Mouse (Mus musculus): ENCODE measurements at regions not wholly inside any gene's neighbourhood (a gene's known extent, or its start where the extent isn't known, plus 50 kb on each side); places are given as distances from the start of the nearest gene placed in this dataset.

DNA sequence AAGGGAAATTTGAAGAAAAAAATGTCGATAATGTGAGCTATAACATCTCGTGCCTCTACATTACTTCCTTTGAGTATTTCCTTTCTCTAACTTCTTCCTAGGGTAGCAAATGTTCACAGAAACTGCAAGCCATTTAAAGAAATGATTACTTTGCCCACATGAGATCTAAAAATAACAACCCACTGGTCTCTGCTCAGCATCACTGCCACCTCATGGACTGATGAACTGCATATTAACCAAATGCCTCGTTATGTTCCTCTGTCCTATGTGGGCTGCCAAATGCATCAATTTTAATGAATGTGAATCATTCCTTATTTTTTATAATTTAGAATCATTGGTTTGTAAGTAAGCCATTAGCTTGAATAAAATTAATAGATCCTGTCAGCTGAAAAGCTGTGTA lies 590.0 kb upstream of the Nr3c2 start:
- Histone ChIP-seq H3K9me3 (ENCODE audit: control insufficient read depth, low read length) (no peaks in the 10 kb centered on the region), H3K4me3 (ENCODE audit: low read depth, low read length) (no peak overlapping the region), H3K27me3 (ENCODE audit: control insufficient read depth, insufficient read depth, low read length) (no peaks in the 10 kb centered on the region), H3K9ac (ENCODE audit: low read length) (no peak overlapping the region), H3K4me2 (replicated peaks; ENCODE audit: low read depth) (no peak overlapping the region), H3K27ac (replicated peaks) (no peak overlapping the region), H3K4me1 (replicated peaks; ENCODE audit: control insufficient read depth, insufficient read depth) (no peaks in the 10 kb centered on the region), H3K36me3 (ENCODE audit: control insufficient read depth, insufficient read depth, low read length) (no peaks in the 10 kb centered on the region)
- 66% methylated on average over 3 of the region's 3 CpGs for WGBS
- DNase-seq (ENCODE audit: low spot score): no peak
- TF ChIP-seq EP300 (optimal IDR thresholded peaks at IDR 0.05) (no peak), CTCF (IDR thresholded peaks at IDR 0.05; ENCODE audit: low read depth) (no peak)
- ATAC-seq (ENCODE audit: low FRiP score, low TSS enrichment): no peak

DNA sequence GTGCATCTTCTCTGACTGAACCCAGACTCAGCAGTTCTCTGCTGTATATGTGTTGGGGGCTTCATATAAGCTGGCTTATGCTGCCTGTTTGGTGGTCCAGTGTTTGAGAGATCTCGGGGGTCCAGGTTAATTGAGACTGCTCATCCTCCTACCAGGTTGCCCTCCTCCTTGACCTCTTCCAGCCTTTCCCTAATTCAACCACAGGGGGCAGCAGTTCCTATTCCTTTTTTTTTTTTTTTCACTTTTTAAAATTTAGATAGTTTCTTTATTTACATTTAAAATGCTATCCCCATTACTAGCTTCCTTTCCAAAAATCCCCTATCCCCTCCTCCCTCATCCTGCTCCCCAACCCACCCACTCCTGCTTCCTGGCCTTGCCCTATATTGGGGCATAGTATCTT lies 570.7 kb upstream of the Nr3c2 start:
- Histone ChIP-seq H3K27ac (replicated peaks) (no peak overlapping the region), H3K4me3 (ENCODE audit: low read depth, low read length) (no peak overlapping the region), H3K36me3 (ENCODE audit: control insufficient read depth, insufficient read depth, low read length) (no peaks in the 10 kb centered on the region), H3K4me1 (replicated peaks; ENCODE audit: control insufficient read depth, insufficient read depth) (no peaks in the 10 kb centered on the region), H3K9ac (ENCODE audit: low read length) (no peak overlapping the region), H3K4me2 (replicated peaks; ENCODE audit: low read depth) (no peak overlapping the region), H3K27me3 (ENCODE audit: control insufficient read depth, insufficient read depth, low read length) (no peaks in the 10 kb centered on the region), H3K9me3 (ENCODE audit: control insufficient read depth, low read length) (no peaks in the 10 kb centered on the region)
- TF ChIP-seq EP300 (optimal IDR thresholded peaks at IDR 0.05): no peak
- TF ChIP-seq CTCF (IDR thresholded peaks at IDR 0.05; ENCODE audit: low read depth): peak; percentile 23
- DNase-seq (ENCODE audit: low spot score) (no peak), ATAC-seq (ENCODE audit: low FRiP score, low TSS enrichment) (no peak)
- 54% methylated on average over 1 of the region's 1 CpGs for WGBS

DNA sequence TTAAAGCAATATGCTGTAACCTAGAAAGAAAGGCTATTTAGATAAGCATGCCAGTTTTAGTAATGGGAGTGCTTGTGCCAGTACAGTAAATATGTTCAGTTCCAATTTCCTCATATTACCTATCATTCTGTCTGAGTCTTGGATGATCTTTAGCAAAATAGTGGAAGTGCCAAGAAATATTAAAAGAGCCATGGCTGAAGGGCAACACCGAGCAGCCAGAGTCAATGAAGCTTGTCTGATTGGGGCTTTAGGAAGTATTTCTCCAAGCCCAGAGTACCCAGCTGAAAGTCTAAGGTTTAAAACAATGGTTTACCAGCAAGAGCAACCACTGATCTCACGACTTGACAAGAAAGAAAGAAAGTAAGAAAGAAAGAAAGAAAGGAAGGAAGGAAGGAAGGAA lies 556.2 kb upstream of the Nr3c2 start:
- no peak for TF ChIP-seq EP300 (optimal IDR thresholded peaks at IDR 0.05)

DNA sequence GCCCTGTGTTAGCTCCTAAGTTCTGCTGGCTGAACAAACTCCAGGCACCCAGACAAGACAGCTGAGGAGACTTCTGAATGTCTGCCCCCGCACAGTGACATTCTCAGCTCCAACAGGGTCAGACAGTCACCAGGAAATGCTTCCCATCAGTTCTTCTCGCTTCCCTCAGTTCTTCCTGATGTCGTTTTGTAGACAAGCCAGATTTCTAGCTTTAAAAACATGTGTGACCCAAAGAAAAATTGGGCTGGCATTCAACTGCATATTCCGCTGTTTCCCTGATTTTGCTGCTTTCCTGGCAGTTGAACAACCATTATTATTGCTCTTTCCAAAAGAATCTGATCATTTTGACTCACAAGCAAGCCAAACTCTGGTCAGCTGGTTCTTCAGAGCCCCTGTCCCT lies 553.1 kb upstream of the Nr3c2 start:
- no peaks in the 10 kb centered on the region for H3K9me3 ChIP-seq (ENCODE audit: control insufficient read depth, low read length)
- H3K4me2 ChIP-seq (replicated peaks; ENCODE audit: low read depth): no peak overlapping the region
- no peaks in the 10 kb centered on the region for H3K4me1 ChIP-seq (replicated peaks; ENCODE audit: control insufficient read depth, insufficient read depth)
- H3K27ac ChIP-seq (replicated peaks): no peak overlapping the region
- ATAC-seq (ENCODE audit: low FRiP score, low TSS enrichment) (no peak), DNase-seq (ENCODE audit: low spot score) (no peak)
- H3K27me3 ChIP-seq (ENCODE audit: control insufficient read depth, insufficient read depth, low read length): no peaks in the 10 kb centered on the region
- no peak overlapping the region for H3K4me3 ChIP-seq (ENCODE audit: low read depth, low read length)
- H3K9ac ChIP-seq (ENCODE audit: low read length): no peak overlapping the region
- H3K36me3 ChIP-seq (ENCODE audit: control insufficient read depth, insufficient read depth, low read length): no peaks in the 10 kb centered on the region
- TF ChIP-seq CTCF (IDR thresholded peaks at IDR 0.05; ENCODE audit: low read depth): no peak
- no peak for TF ChIP-seq EP300 (optimal IDR thresholded peaks at IDR 0.05)
- WGBS: 57% methylated on average over 4 of the region's 4 CpGs

More for the DNA sequence above, 556.2 kb upstream of the Nr3c2 start:
- Histone ChIP-seq H3K9me3 (ENCODE audit: control insufficient read depth, low read length) (no peaks in the 10 kb centered on the region), H3K27ac (replicated peaks) (no peak overlapping the region), H3K4me3 (ENCODE audit: low read depth, low read length) (no peak overlapping the region), H3K9ac (ENCODE audit: low read length) (no peak overlapping the region), H3K27me3 (ENCODE audit: control insufficient read depth, insufficient read depth, low read length) (no peaks in the 10 kb centered on the region), H3K36me3 (ENCODE audit: control insufficient read depth, insufficient read depth, low read length) (no peaks in the 10 kb centered on the region), H3K4me2 (replicated peaks; ENCODE audit: low read depth) (no peak overlapping the region), H3K4me1 (replicated peaks; ENCODE audit: control insufficient read depth, insufficient read depth) (no peaks in the 10 kb centered on the region)
- 62% methylated on average over 2 of the region's 2 CpGs for WGBS
- DNase-seq (ENCODE audit: low spot score) (no peak), ATAC-seq (ENCODE audit: low FRiP score, low TSS enrichment) (no peak)

DNA sequence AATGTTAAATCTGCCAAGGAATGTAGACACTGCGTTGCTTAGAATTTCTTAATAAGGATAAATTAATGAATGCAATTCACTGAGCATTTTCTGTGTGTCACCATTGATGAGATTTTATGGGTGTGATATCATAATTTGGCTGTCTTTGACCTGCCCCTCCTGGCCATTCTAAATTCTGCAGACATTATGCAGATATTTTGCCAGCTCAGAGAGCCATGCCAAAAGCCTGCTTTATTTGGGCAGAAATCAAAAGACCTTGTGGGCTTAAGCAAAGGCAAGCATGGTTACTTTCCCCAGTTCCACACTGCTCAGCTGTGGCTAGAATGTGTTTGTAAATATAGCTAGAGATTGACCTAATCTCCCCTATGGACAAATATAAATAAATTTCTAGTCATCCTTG lies 552.4 kb upstream of the Nr3c2 start:
- no peaks in the 10 kb centered on the region for H3K9me3 ChIP-seq (ENCODE audit: control insufficient read depth, low read length)
- no peak overlapping the region for H3K27ac ChIP-seq (replicated peaks)
- ATAC-seq (ENCODE audit: low FRiP score, low TSS enrichment) (no peak), DNase-seq (ENCODE audit: low spot score) (no peak)
- no peak for TF ChIP-seq EP300 (optimal IDR thresholded peaks at IDR 0.05)
- no peak for TF ChIP-seq CTCF (IDR thresholded peaks at IDR 0.05; ENCODE audit: low read depth)
- no peak overlapping the region for H3K4me2 ChIP-seq (replicated peaks; ENCODE audit: low read depth)
- no peak overlapping the region for H3K4me3 ChIP-seq (ENCODE audit: low read depth, low read length)
- no peaks in the 10 kb centered on the region for H3K27me3 ChIP-seq (ENCODE audit: control insufficient read depth, insufficient read depth, low read length)
- H3K9ac ChIP-seq (ENCODE audit: low read length): no peak overlapping the region
- no peaks in the 10 kb centered on the region for H3K36me3 ChIP-seq (ENCODE audit: control insufficient read depth, insufficient read depth, low read length)
- WGBS: 74% methylated on average over 1 of the region's 1 CpGs
- H3K4me1 ChIP-seq (replicated peaks; ENCODE audit: control insufficient read depth, insufficient read depth): no peaks in the 10 kb centered on the region

DNA sequence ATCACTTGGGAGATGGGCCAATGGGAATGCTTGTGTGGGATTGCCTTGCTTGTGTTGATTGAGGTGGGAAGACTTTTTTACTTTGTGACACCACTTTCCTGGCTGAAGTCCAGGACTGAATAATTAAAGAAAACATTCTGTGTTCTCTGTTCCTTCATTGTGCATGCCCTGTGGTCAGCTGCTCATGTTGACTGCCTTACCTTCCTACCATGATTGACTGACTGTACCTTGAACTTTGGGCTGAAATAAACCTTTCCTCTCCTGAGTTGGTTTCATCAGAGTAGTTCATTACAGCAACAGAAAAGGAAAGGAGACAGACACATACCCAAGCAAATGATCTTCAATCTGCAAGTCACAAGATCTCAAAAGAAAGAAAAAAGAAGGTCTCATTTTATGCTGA lies 524.9 kb upstream of the Nr3c2 start:
- ATAC-seq (ENCODE audit: low FRiP score, low TSS enrichment) (no peak), DNase-seq (ENCODE audit: low spot score) (no peak)
- H3K4me3 ChIP-seq (ENCODE audit: low read depth, low read length): no peak overlapping the region
- H3K9ac ChIP-seq (ENCODE audit: low read length): no peak overlapping the region
- no peak overlapping the region for H3K4me2 ChIP-seq (replicated peaks; ENCODE audit: low read depth)
- no peaks in the 10 kb centered on the region for H3K9me3 ChIP-seq (ENCODE audit: control insufficient read depth, low read length)
- no peaks in the 10 kb centered on the region for H3K36me3 ChIP-seq (ENCODE audit: control insufficient read depth, insufficient read depth, low read length)
- H3K4me1 ChIP-seq (replicated peaks; ENCODE audit: control insufficient read depth, insufficient read depth): no peaks in the 10 kb centered on the region
- TF ChIP-seq CTCF (IDR thresholded peaks at IDR 0.05; ENCODE audit: low read depth) (no peak), EP300 (optimal IDR thresholded peaks at IDR 0.05) (no peak)
- H3K27ac ChIP-seq (replicated peaks): no peak overlapping the region
- no peaks in the 10 kb centered on the region for H3K27me3 ChIP-seq (ENCODE audit: control insufficient read depth, insufficient read depth, low read length)

Measured in stomach, postnatal 0 days (tissue).